Mouse (Mus musculus) CD4-positive, CD25-positive, alpha-beta regulatory T cell, adult 4 months (primary cell): ENCODE data around the gene Tbx4. TPM values are rescaled to one million over a fixed set of nuclear protein-coding genes. Genes with fewer than 3 reads are reported as not detected.

Source experiments
- ATAC-seq: one replicate; pipeline ENCODE4 v1.8.0; 2017
- polyA plus RNA-seq, 2 experiments: library from polyadenylated mRNA; unstranded; fragments of 100-300 nt; shearing (Covaris generic); gene quantifications; one replicate each; pipeline ENCODE4 v1.2.1; 2017

Tbx4 gene
- polyA plus RNA-seq, 2 experiments from 2014 or later, result not detected

DNA sequence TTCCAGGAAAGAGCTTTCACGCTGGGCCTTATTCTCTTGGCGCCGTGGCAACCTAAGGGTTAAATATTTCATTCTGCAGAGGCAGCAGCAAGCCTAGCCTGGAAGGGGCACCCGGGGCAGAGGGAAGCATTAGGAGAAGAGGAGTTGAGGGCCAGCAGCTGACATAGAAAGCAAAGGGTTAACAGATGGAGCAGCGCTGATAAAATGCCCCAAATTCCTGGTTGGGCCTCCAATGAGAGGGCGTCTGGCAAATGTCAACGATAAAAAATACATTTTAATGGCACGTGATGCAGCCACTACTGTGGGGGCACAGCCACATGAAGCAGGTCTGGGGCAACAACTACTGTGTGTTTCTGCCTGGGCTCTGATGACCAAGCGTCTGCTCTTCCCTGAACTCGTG lies 23.9 kb downstream of the Tbx4 start:
- no peak for ATAC-seq

DNA sequence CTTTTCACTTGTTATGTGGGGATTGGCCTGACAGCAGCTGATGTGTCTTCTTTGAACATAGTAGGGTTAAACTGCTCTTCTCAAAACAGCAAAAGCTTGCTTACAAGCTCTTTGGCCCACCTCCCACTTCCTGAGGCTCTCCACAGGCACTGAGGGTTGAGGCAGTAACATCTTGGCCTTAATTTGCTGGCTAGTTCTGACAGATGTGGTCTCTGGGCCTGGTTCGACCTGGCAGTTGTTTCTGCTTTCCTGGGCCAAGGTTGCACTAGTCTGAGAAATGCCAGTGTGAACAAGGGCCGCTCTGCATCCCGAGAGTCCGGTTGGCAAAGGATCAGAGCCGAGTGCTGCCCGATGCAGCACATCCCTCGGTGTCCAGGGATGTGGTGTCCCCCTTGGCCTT lies 27.3 kb downstream of the Tbx4 start:
- ATAC-seq, result no peak

DNA sequence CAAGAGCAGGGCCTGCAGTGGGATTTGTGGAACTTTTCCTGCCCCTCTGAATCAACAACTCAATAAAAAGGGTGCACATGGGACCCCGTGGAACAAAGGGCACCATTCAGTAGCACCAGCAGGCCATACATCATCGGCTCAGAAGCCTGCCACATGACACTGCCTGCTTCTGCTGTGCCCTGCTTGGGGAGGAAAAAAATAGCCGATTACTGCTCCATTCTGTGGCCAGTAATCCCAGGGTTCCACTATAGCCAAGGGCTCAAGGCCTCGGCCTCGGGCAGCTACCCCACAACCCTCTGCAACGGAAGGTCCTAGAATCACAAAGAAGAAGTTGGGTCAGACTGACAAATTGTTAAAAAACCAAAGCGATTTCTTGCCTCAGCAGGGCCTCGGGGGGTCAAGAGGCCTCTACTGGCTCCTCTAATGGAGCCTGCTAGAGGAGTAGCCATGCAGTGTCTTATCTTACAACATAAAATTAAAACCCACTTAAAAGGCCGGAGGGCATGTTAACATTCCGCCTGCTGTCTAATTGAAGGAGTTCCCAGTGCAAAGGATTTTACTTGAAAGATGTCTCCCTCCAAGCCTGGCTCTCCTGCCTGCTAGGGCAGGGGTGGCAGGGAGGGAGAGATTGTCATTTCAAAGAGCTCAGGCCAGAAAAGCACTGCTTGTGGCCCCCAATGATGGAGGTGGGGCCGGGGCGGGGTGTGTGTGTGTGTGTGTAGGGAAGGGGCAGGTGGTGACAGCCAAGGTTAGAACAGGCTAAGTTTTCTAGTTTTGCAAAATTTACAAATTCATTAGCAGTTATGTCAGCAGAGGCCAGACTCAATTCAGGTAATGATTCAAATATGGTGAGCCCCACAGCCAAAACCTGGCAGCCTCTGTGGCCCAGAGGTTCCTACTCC lies 31.1 kb downstream of the Tbx4 start:
- no peak for ATAC-seq

DNA sequence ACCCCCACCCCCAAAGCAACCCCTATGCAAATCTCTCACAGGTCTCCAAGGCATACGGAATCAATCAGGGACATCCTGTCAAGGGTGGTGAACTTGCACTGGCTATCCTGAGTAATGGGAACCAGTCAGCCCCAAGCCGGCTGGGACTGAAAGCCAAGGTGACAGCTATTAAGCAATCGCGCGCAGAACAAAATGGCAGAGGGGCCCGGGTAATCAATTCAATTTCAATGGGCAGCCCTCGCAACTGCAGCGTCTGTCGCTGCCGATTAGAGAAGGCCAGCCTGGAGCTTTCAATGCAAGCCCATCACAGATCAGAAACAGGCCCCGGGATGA lies 31.7 kb downstream of the Tbx4 start:
- ATAC-seq, result no peak

DNA sequence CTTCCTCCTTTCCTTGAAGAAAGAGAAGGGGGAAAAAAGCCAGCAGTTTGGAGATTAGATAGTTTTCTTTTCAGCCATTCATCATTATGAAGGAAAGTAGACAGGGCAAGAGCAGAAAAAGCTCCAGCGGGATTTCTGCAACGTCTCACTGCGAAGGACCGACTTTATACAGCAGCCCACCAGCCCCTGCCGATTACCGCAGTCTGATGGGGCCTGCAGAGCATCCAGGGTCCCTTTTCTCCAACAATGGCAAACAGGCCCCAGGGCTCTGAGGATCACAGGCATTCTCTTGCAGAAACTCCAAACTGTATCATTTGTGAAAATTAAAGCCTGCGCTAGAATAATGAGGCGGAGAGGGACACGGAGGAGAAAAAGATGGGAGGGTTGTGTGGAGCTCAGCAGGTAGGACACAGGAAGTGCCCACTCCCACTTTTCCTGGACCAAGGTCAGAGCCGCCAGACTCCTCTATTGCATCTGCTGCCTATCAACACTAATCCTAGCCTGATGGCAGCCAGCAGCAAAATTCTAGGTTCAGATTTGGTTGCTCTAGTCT lies 32.2 kb downstream of the Tbx4 start:
- ATAC-seq, result no peak

DNA sequence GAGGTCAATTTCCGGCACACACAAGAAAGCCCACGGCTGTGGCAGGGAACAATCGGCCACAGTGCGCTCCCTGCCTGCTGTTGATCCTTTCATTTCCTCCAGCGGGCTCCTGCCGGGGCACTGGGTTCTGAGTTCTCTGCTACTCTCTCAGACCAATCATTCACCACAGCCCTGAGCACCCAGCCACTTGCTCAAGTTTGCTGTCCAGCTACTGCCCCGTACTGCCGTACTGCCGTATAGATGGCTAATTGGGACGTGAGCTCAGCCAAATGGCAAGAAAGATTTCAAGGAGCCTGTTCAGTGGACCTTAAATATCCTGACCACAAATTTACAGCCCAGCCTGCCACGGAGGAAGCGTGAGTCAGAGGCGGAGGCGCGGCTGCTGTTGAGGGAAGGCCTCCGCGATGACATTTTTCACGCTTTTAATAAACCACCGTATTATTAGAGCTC lies 39.1 kb downstream of the Tbx4 start:
- peak; percentile 65 for ATAC-seq

DNA sequence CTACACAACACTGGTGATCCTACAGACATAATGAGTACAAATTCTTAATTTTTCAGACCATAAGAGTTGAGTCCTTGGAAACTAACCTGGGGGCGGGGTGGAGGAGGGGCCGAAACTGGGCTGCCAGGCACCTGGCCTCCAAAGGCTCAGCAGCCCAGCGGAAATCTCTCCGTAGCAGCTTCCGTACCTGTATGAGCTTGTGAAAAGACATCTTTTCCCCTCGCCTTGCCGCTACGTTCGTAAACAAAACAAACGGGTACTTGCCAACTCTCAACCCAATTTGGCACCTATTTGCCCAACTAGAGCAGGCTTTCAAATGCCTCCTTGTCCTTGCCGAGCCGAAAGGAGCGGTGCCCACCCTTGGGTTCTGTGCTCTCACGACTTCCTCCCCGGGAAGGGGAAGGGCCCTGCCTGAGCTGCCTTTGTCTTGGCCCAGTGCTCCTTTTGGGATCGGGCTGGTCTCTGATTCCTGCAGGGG lies 40.1 kb downstream of the Tbx4 start:
- no peak for ATAC-seq

DNA sequence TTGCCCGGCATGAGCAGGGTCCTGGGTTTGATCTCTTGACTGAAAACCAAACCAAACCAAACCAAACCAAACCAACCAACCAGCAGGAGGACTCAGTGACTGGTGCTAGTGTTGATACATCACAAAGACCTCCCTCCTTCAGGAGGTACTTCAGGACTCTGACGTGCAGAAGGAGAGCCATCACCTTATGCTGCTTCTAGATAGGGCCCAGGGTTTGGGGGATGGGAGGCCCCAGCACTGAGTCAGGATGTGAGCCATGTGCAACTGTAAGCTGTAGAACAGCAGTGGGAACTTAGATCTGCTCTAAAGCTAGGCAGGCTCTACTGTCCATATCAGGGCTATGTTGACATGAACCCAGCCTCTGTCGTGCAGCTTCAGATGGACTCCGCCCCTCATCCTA lies 41.9 kb downstream of the Tbx4 start:
- ATAC-seq, result no peak

DNA sequence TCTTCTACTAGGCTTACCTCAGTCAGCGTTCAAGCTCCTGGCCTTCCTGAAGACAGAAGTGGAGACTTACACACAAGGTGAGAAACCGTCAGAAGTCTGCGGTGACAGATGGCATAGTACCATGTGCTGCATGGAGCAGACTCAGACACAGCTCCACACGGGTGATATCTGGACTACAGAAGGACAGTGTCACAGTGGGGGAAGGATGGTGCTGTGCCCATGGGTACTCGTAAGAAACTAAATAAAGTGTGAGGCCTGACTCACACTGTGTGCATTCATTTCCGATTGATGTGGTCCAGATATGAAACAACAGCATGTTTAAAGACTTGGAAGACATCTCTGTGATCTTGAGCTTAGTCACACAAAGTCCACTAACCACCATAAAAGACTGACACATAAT lies 43.4 kb downstream of the Tbx4 start:
- no peak for ATAC-seq

DNA sequence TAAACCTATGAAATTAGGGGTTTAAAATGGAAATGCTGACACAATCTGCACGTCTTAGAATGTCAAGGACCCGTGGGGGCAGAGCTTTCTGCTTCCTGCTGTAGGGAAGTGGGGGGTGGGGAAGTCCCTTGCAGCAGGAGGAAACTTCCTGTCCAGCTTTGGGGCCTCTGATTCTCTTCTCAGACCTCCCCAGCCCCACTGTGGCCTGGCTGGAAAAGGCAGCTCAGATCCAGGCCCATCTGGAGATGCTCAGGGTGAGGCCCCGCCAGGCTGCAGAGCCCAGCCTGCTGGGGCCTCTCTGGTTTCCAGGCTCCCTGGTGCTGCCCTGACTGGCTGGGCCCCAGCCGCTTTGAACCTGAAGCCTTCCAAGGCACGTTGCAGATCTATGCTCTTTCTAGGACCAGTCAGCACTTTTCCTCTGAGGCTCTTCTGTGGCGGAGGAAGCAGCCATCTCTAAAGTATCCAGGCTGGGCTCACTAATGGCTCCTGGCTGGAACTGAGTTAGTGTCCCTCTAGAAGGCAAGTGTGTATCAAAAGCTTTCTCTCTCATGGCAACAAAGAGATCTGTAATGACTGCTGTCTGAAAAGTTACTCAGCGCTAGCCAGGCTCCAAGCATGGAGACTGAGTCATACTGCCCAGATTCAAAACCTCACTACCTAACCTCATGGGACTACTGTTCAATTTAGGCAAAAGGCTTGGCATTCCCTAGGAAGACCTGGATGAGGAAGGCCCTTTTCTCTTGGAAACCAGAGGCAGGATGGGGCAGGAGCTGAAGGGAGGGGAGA lies 55.8 kb downstream of the Tbx4 start:
- ATAC-seq, result no peak

DNA sequence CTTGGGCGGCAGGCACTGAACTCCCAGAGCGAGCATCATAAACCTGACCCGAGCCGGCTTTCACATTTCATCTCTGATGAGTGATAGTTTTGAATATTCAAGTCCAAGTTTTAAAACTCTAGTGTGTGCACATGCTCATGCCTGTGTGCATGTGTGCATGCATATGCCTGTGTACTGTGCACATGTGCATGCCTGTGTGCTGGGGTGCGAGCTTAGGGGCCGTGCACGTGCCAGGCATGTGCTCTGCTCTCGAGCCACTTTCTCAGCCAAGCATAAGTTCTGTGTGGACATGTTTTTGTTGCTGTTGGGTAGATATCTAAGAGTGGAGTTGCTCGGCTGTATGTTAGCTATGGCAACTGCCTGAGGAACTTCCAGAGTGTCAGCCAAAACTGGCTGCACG lies 62.5 kb downstream of the Tbx4 start:
- no peak for ATAC-seq

DNA sequence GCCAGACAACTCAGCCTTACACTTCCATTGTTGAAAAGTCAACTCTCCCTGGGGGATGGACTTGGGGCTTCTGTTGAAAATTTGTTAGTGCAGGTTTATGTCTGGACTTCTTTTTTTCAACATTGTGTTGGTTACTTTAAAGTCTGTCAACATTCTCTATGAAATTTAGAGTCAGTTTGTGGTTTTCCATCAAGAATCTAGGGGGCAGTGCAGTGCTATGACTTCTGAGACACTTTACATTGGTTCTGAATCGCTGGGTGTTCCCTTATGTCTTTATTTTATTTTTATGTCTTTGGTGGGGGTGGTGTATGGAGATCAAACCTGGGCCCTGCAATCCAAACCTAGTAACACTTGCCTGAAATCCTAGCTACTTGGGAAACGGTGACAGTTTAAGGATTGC lies 63.5 kb downstream of the Tbx4 start:
- ATAC-seq, result no peak

DNA sequence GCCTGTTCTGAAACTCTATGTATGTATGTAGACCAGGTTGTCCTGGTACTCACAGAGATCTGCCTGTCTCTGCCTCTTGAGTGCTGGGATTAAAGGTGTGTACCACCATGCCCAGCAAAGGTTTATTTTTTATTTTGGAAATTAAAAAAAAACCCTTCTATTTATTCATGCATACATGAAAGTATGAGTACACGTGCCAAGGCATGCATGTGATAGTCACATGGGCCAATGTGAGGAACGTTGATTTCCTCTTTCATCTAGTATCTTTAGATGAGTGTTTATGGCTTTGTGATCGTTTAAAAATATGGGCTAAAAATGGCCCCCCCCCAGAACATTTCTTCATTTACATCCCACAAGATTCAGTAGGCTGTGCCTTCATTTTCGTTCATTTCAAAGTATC lies 66.3 kb downstream of the Tbx4 start:
- ATAC-seq, result no peak

DNA sequence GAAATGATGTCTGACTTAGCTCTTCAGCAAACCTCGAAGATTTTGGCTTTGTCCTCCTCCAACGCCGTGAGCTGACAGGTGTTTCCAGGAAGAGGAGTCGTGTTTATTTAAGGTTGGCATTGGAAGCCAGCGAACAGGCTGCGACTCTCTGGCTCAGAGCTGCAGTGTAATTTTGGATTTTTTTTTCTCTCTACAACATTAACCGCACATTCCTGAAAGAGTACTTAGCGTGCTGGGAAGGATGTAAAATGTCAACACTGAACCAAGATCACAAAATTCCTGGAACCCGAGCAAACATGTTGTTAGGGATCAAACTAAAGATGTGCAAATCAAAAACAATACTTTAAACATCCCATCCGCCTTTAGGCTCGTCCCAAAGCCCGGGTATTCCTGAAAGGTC lies 69.4 kb downstream of the Tbx4 start:
- no peak for ATAC-seq

DNA sequence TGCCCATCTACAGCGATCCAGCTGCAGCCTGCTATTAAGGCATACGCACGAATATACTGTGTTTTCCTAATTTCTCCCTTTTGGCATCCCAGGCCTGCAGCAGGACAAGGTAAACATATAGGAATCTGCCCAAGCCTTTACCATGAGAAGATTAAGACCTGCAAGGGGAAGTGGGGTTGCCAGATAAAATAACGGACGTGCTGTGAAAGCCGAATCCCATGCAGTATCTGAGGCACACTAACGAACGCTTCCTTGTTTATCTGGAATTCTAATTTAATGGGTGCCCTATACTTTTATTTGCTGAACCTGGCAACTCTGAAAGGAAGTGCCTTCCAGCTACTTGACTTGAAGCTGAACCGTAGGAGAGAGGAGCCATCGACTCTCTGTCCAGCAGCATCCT lies 70.2 kb downstream of the Tbx4 start:
- no peak for ATAC-seq

DNA sequence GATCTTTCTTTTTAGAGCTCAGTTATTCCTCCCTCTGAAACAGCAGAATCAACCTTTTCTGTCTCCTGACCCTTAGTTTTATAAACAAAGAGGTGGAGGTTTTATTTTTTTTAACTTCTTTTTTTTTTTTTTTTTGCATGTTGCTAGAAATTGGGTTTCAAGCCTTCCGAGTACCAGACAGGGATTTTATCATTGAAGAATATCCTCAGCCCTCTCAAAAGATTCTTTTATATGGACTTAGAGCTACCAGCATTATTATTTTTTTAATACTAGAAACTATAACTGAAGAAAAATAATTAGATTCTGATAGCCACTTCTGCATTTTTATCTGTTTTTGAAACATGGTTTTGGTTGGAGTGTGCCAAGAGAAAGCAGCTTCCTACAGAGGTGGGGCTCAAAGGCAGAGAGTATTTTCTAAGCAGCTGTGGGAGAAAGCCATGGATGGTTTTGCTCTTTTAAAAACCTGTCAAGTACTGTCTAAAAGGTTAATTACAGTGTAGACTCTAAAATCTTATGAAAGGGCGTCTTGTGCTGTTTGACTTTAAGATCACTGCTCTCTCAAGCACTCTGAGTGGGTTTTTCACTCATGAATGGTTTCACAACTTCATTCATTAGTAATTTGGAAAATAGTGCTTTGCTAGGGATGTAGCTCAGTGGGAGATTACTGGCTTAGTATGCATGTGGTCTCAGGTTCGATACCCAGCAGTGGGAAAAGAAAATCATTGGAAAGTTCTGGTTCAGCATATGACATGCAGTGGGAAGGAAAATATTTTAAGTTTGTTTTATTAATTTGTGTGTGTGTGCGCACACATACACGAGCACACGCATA lies 70.9 kb downstream of the Tbx4 start:
- no peak for ATAC-seq

DNA sequence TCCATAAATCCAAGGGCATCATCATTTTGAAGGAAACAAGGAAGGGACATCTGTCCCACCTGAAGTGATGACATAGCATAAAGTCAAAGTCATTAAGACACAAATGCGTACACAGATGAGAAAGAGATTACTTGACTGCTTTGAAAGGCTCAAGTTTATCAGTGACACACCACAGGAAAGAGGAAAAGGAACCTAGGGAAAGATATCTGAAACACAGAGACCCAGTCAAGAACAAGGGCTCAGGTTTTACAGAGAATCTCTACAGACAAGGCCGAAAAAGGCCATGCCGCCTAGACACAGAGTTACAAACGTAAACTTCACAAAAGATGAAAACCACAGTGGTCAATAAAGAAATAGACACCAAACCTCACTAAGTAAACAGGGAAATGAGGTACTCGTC lies 73.6 kb downstream of the Tbx4 start:
- no peak for ATAC-seq

DNA sequence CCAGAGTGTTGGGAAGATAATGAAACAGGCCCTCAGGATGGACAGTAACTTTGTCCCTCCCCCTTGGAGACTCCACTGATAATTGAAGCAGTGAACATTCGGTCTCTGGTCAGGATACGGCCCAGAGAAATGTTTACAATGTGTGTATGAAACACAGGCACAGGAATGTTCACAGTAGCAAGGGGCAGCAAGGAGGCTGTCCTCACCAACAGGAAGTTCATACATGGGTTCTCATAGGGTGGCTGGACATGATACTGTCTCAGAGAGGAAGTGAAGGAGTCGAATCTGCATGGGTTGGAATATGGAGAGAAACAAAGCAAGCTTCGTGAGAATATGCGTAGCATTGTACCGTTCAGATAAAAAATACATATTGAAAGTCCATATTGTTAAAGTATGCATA lies 74.1 kb downstream of the Tbx4 start:
- no peak for ATAC-seq

DNA sequence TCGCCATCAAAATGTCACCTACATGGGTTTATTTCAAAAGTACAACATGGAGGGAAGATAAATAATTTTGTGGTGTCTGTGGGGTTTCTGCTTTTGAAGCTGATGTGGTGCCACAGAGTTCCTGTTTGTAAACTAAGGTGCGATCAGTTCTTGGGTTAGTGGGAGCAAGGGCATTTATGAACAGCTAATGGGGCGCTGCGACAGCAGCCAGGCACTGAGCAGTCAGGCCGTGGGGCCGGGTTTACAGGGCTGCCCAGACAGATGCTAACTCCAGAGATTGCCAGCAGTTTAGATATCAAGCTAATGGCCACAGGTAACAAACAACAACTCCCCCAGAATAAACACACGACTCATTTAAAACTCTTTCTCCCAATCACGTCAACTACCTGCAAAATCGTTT lies 75.3 kb downstream of the Tbx4 start:
- no peak for ATAC-seq
